Mouse (Mus musculus): ENCODE measurements around the gene Khk.
A peak's percentile ranks its signal among the peaks of the same experiment; 100 is the strongest.

Gene Khk

GRCm38 (mm10) chr5:30944344-30944743 is 23.1 kb downstream of the Khk start:
- no peak for DNase-seq (ENCODE audit: low read depth, low spot score)
- Histone ChIP-seq H3K36me3 (ENCODE audit: control insufficient read depth, insufficient read depth, low read length, poor library complexity, severe bottlenecking) (no peaks in the 10 kb centered on the region), H3K27me3 (ENCODE audit: control insufficient read depth, insufficient read depth, low read length, poor library complexity, severe bottlenecking) (no peaks in the 10 kb centered on the region)

- peak; percentile 29 for DNase-seq (ENCODE audit: low read depth, low spot score)
- H3K36me3 ChIP-seq (ENCODE audit: control insufficient read depth, insufficient read depth, low read length, poor library complexity, severe bottlenecking): no peaks in the 10 kb centered on the region
These were observed 23.9 kb downstream of the Khk start, which contains the start of gene Cgref1 for GRCm38 (mm10) chr5:30944956-30945781. Cgref1 (minus strand) TSS chr5:30945591.

GRCm38 (mm10) chr5:30948620-30949019 is 27.4 kb downstream of the Khk start:
- 0 out of 2 replicates have a peak, but pooled peaks cover 2% of the 10 kb centered on the region for H3K36me3 ChIP-seq (ENCODE audit: control insufficient read depth, insufficient read depth, low read length, poor library complexity, severe bottlenecking)
- no peaks in the 10 kb centered on the region for H3K27me3 ChIP-seq (ENCODE audit: control insufficient read depth, insufficient read depth, low read length, poor library complexity, severe bottlenecking)
- no peak for DNase-seq (ENCODE audit: low read depth, low spot score)

More at GRCm38 (mm10) chr5:30944956-30945781, 23.9 kb downstream of the Khk start, which contains the start of gene Cgref1:
- no peaks in the 10 kb centered on the region for H3K27me3 ChIP-seq (ENCODE audit: control insufficient read depth, insufficient read depth, low read length, poor library complexity, severe bottlenecking)

- Histone ChIP-seq H3K27me3 (ENCODE audit: control insufficient read depth, insufficient read depth, low read length, poor library complexity, severe bottlenecking) (no peaks in the 10 kb centered on the region), H3K36me3 (ENCODE audit: control insufficient read depth, insufficient read depth, low read length, poor library complexity, severe bottlenecking) (peaks cover 11% of the 10 kb centered on the region; the same call in 1 of the 2 replicates)
- peak; percentile 87 for DNase-seq (ENCODE audit: low read depth, low spot score)
These were observed 28.6 kb downstream of the Khk start for GRCm38 (mm10) chr5:30949654-30950326.

GRCm38 (mm10) chr5:30950451-30950850 is 29.2 kb downstream of the Khk start:
- no peak for DNase-seq (ENCODE audit: low read depth, low spot score)
- peaks cover 11% of the 10 kb centered on the region; the same call in 1 of the 2 replicates for H3K36me3 ChIP-seq (ENCODE audit: control insufficient read depth, insufficient read depth, low read length, poor library complexity, severe bottlenecking)
- H3K27me3 ChIP-seq (ENCODE audit: control insufficient read depth, insufficient read depth, low read length, poor library complexity, severe bottlenecking): no peaks in the 10 kb centered on the region

GRCm38 (mm10) chr5:30950922-30951321 is 29.7 kb downstream of the Khk start:
- Histone ChIP-seq H3K36me3 (ENCODE audit: control insufficient read depth, insufficient read depth, low read length, poor library complexity, severe bottlenecking) (peaks cover 11% of the 10 kb centered on the region; the same call in 1 of the 2 replicates), H3K27me3 (ENCODE audit: control insufficient read depth, insufficient read depth, low read length, poor library complexity, severe bottlenecking) (no peaks in the 10 kb centered on the region)
- no peak for DNase-seq (ENCODE audit: low read depth, low spot score)

GRCm38 (mm10) chr5:30951706-30952105 is 30.5 kb downstream of the Khk start:
- H3K36me3 ChIP-seq (ENCODE audit: control insufficient read depth, insufficient read depth, low read length, poor library complexity, severe bottlenecking): peaks cover 11% of the 10 kb centered on the region; the same call in 1 of the 2 replicates
- no peak for DNase-seq (ENCODE audit: low read depth, low spot score)
- H3K27me3 ChIP-seq (ENCODE audit: control insufficient read depth, insufficient read depth, low read length, poor library complexity, severe bottlenecking): no peaks in the 10 kb centered on the region

- DNase-seq (ENCODE audit: low read depth, low spot score): no peak
- Histone ChIP-seq H3K36me3 (ENCODE audit: control insufficient read depth, insufficient read depth, low read length, poor library complexity, severe bottlenecking) (peaks cover 11% of the 10 kb centered on the region; the same call in 1 of the 2 replicates), H3K27me3 (ENCODE audit: control insufficient read depth, insufficient read depth, low read length, poor library complexity, severe bottlenecking) (no peaks in the 10 kb centered on the region)
These were observed 31.3 kb downstream of the Khk start for GRCm38 (mm10) chr5:30952551-30952950.

- peaks cover 11% of the 10 kb centered on the region; the same call in 1 of the 2 replicates for H3K36me3 ChIP-seq (ENCODE audit: control insufficient read depth, insufficient read depth, low read length, poor library complexity, severe bottlenecking)
- DNase-seq (ENCODE audit: low read depth, low spot score): no peak
- no peaks in the 10 kb centered on the region for H3K27me3 ChIP-seq (ENCODE audit: control insufficient read depth, insufficient read depth, low read length, poor library complexity, severe bottlenecking)
These were observed 32.8 kb downstream of the Khk start for GRCm38 (mm10) chr5:30954065-30954464.

- H3K36me3 ChIP-seq (ENCODE audit: control insufficient read depth, insufficient read depth, low read length, poor library complexity, severe bottlenecking): peaks cover 11% of the 10 kb centered on the region; the same call in 1 of the 2 replicates
- no peaks in the 10 kb centered on the region for H3K27me3 ChIP-seq (ENCODE audit: control insufficient read depth, insufficient read depth, low read length, poor library complexity, severe bottlenecking)
- DNase-seq (ENCODE audit: low read depth, low spot score): no peak
These were observed 33.3 kb downstream of the Khk start for GRCm38 (mm10) chr5:30954556-30954955.

- peaks cover 11% of the 10 kb centered on the region; the same call in 1 of the 2 replicates for H3K36me3 ChIP-seq (ENCODE audit: control insufficient read depth, insufficient read depth, low read length, poor library complexity, severe bottlenecking)
- no peak for DNase-seq (ENCODE audit: low read depth, low spot score)
- no peaks in the 10 kb centered on the region for H3K27me3 ChIP-seq (ENCODE audit: control insufficient read depth, insufficient read depth, low read length, poor library complexity, severe bottlenecking)
These were observed 34.5 kb downstream of the Khk start for GRCm38 (mm10) chr5:30955751-30956150.

- no peaks in the 10 kb centered on the region for H3K27me3 ChIP-seq (ENCODE audit: control insufficient read depth, insufficient read depth, low read length, poor library complexity, severe bottlenecking)
- DNase-seq (ENCODE audit: low read depth, low spot score): peak; percentile 27
- peaks cover 11% of the 10 kb centered on the region; the same call in 1 of the 2 replicates for H3K36me3 ChIP-seq (ENCODE audit: control insufficient read depth, insufficient read depth, low read length, poor library complexity, severe bottlenecking)
These were observed 36.7 kb downstream of the Khk start for GRCm38 (mm10) chr5:30957891-30958290.

- Histone ChIP-seq H3K36me3 (ENCODE audit: control insufficient read depth, insufficient read depth, low read length, poor library complexity, severe bottlenecking) (peaks cover 3% of the 10 kb centered on the region; the same call in 1 of the 2 replicates), H3K27me3 (ENCODE audit: control insufficient read depth, insufficient read depth, low read length, poor library complexity, severe bottlenecking) (no peaks in the 10 kb centered on the region)
- DNase-seq (ENCODE audit: low read depth, low spot score): no peak
These were observed 38.1 kb downstream of the Khk start for GRCm38 (mm10) chr5:30959198-30959854.

GRCm38 (mm10) chr5:30959966-30960501 is 38.8 kb downstream of the Khk start, which contains the start of gene Preb:
Preb (minus strand) TSS chr5:30960361.
- H3K36me3 ChIP-seq (ENCODE audit: control insufficient read depth, insufficient read depth, low read length, poor library complexity, severe bottlenecking): no peaks in the 10 kb centered on the region; the same call in 1 of the 2 replicates
- H3K27me3 ChIP-seq (ENCODE audit: control insufficient read depth, insufficient read depth, low read length, poor library complexity, severe bottlenecking): no peaks in the 10 kb centered on the region
- peak; percentile 99 for DNase-seq (ENCODE audit: low read depth, low spot score)

All from splenic B cell, adult 2 months (primary cell).